ENCODE assay signal across 8 mouse cellular contexts in the genomic region with DNA sequence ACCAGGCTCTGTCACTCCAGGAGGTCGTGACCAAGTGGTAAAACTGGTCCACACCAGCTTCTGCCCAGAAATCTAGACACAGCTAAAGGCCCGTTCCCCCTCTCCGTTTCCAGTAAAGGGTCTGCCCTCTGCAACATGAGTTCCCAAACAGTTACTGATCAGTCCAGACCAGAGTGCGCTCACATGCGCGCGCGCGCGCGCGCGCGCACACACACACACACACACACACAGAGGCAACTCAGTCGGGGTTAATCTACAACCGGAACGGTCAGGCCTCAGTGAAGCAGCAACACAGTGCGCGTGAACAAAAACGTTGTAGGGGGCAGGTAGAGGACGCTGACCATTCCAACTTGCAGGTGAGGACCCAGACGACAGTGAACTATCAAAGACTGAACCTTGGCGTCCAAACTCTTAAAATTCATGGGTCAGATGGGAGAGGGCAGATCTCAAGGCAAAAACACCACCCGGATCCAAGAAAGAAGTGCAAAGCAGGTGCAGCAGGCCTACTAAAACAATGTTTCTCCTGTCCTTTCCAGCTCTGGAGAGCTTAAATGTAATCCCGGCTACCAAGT. TPM values are rescaled to one million over a fixed set of nuclear protein-coding genes. Genes with fewer than 3 reads are reported as not detected.
A peak's percentile ranks its signal among the peaks of the same experiment; 100 is the strongest.
DNase-seq lines count a peak whose midpoint lies in the region; ATAC-seq and TF ChIP-seq lines count a peak whose summit lies in the region.

No protein-coding gene starts in this region.

- no peaks in the 10 kb centered on the region for H3K36me3 ChIP-seq in heart, adult 2 months (ENCODE audit: control insufficient read depth, insufficient read depth, low read length)
- no peaks in the 10 kb centered on the region for H3K36me3 ChIP-seq in forebrain, embryonic 10.5 days (replicated peaks)
- no peaks in the 10 kb centered on the region for H3K36me3 ChIP-seq in kidney, embryonic 15.5 days
- H3K36me3 ChIP-seq in myocyte (ENCODE audit: control insufficient read depth, insufficient read depth), result no peaks in the 10 kb centered on the region

- TF ChIP-seq CTCF in heart, adult 2 months (IDR thresholded peaks at IDR 0.05), result no peak

- peak overlapping the region; percentile 94 for H3K9ac ChIP-seq in heart, adult 2 months (ENCODE audit: low read depth, low read length)
- H3K9ac ChIP-seq in kidney, embryonic 15.5 days, result peak overlapping the region; percentile 89

- H3K4me1 ChIP-seq in heart, adult 2 months (ENCODE audit: control insufficient read depth, insufficient read depth, low read length), result peaks cover 30% of the 10 kb centered on the region
- H3K4me1 ChIP-seq in forebrain, embryonic 10.5 days, result peaks cover 67% of the 10 kb centered on the region
- H3K4me1 ChIP-seq in kidney, embryonic 15.5 days, result peaks cover 97% of the 10 kb centered on the region

- H3K79me2 ChIP-seq in heart, adult 2 months (replicated peaks; ENCODE audit: control insufficient read depth, insufficient read depth, low read length), result no peaks in the 10 kb centered on the region; the same call in 1 of the 2 replicates
- H3K79me2 ChIP-seq in myocyte (ENCODE audit: control insufficient read depth, insufficient read depth), result no peaks in the 10 kb centered on the region

- intact Hi-C loops in heart, adult 2 months (cut with DNase I), result loop anchor here (2.0 kb wide), 2 partner anchors 14 to 18 kb away; no protein-coding TSS in a partner anchor
- intact Hi-C loops in heart, postnatal 10 days (cut with DNase I), result loop anchor here (1.0 to 2.0 kb wide), 2 partner anchors 14 to 18 kb away; no protein-coding TSS in a partner anchor

- no peak for TF ChIP-seq POLR2A in heart, adult 2 months (IDR thresholded peaks at IDR 0.05; ENCODE audit: insufficient read depth, low read depth, low read length)
- TF ChIP-seq POLR2A in myocyte (IDR thresholded peaks at IDR 0.05; ENCODE audit: insufficient read length, low read depth), result no peak

- peak overlapping the region; percentile 78 for H3K27ac ChIP-seq in heart, adult 2 months
- H3K27ac ChIP-seq in forebrain, embryonic 10.5 days, result peak overlapping the region; percentile 84
- H3K27ac ChIP-seq in kidney, embryonic 15.5 days, result peak overlapping the region; percentile 97

- no peaks in the 10 kb centered on the region for H3K9me3 ChIP-seq in forebrain, embryonic 10.5 days
- no peaks in the 10 kb centered on the region for H3K9me3 ChIP-seq in kidney, embryonic 15.5 days (replicated peaks)

- peak; percentile 57 for ATAC-seq in kidney, embryonic 15.5 days (replicated peaks; ENCODE audit: low FRiP score)

- 0 out of 2 replicates have a peak, but pooled peaks have one; percentile 3 for TF ChIP-seq EP300 in heart, adult 2 months (IDR thresholded peaks at IDR 0.05; ENCODE audit: insufficient read depth, low read depth, low read length)

- peak in 1 of 2 experiments; percentile 47 for DNase-seq in heart, adult 2 months
- DNase-seq in heart, postnatal 10 days, result no peak
- peak; percentile 39 for DNase-seq in forebrain, embryonic 10.5 days (ENCODE audit: extremely low spot score, low spot score)
- no peak for DNase-seq in cerebellum, adult 9-11 months
- DNase-seq in spleen, postnatal 36 days (ENCODE audit: low spot score in 2 of 2), result no peak
- DNase-seq in left cerebral cortex, adult 18-20 months (ENCODE audit: low spot score in 2 of 2), result no peak

- H3K4me2 ChIP-seq in kidney, embryonic 15.5 days, result peak overlapping the region; percentile 97
- H3K4me2 ChIP-seq in myocyte (ENCODE audit: low read depth), result peak overlapping the region; percentile 64

- no peaks in the 10 kb centered on the region for H3K27me3 ChIP-seq in heart, adult 2 months (ENCODE audit: control insufficient read depth, insufficient read depth, low read length)
- H3K27me3 ChIP-seq in forebrain, embryonic 10.5 days (ENCODE audit: poor library complexity, severe bottlenecking), result peaks cover 70% of the 10 kb centered on the region
- H3K27me3 ChIP-seq in kidney, embryonic 15.5 days, result peaks cover 3% of the 10 kb centered on the region; the same call in 1 of the 2 replicates
- peaks cover 75% of the 10 kb centered on the region for H3K27me3 ChIP-seq in myocyte (ENCODE audit: control insufficient read depth, insufficient read depth, insufficient read length)

- peak overlapping the region; percentile 94 for H3K4me3 ChIP-seq in heart, adult 2 months
- peak overlapping the region; percentile 82 for H3K4me3 ChIP-seq in forebrain, embryonic 10.5 days
- peak overlapping the region; percentile 88 for H3K4me3 ChIP-seq in kidney, embryonic 15.5 days (replicated peaks)
- peak overlapping the region; percentile 3 for H3K4me3 ChIP-seq in myocyte

- 6% methylated on average over 25 of the region's 25 CpGs for WGBS in heart, adult 2 months
- WGBS in forebrain, embryonic 10.5 days, result 1% methylated on average over 25 of the region's 25 CpGs
- 1% methylated on average over 25 of the region's 25 CpGs for WGBS in kidney, embryonic 15.5 days

- H3ac ChIP-seq in myocyte (ENCODE audit: control insufficient read depth, insufficient read length), result no peak overlapping the region

TF ChIP-seq in myocyte, 11 proteins besides CTCF, POLR2A, EP300 and RAD21:
- TF ChIP-seq TCF3 (IDR thresholded peaks at IDR 0.05; ENCODE audit: insufficient read length, low read depth) (no peak), POLR2AphosphoS2 (IDR thresholded peaks at IDR 0.05; ENCODE audit: insufficient read length, low read depth) (no peak), MAX (IDR thresholded peaks at IDR 0.05; ENCODE audit: low read depth) (no peak), CEBPB (IDR thresholded peaks at IDR 0.05; ENCODE audit: insufficient read depth, poor library complexity, severe bottlenecking) (no peak), MYOG (IDR thresholded peaks at IDR 0.05; ENCODE audit: control insufficient read depth in 1 of 3, insufficient read depth in 1 of 3, insufficient read length in 2 of 3, low read depth in 2 of 3) (no peak), E2F4 (IDR thresholded peaks at IDR 0.05; ENCODE audit: insufficient read depth) (no peak), USF1 (IDR thresholded peaks at IDR 0.05; ENCODE audit: low read depth) (no peak), TCF12 (IDR thresholded peaks at IDR 0.05; ENCODE audit: insufficient read depth, poor library complexity, severe bottlenecking) (no peak), REST (IDR thresholded peaks at IDR 0.05; ENCODE audit: insufficient read depth, insufficient read length) (no peak), MYOD1 (IDR thresholded peaks at IDR 0.05; ENCODE audit: control insufficient read depth in 1 of 3, insufficient read length in 2 of 3, low read depth in 2 of 3) (no peak), SRF (IDR thresholded peaks at IDR 0.05; ENCODE audit: control insufficient read depth, insufficient read length, low read depth) (no peak)

RNA-seq across cellular contexts. Expression of a gene that starts 0.9 kb away (rescaled TPM):
- total RNA-seq in heart, adult 2 months (2021), result 10 to 100 TPM; 13.1 to 14.3 TPM
- 12.7 and 18.9 TPM in 2 replicates for polyA plus RNA-seq in heart, adult 2 months (2012; rRNA removed)
- total RNA-seq in heart, postnatal 10 days (2021), result 10 to 100 TPM; 39.0 to 40.9 TPM
- 10.6 and 12.5 TPM in 2 replicates for polyA plus RNA-seq in forebrain, embryonic 10.5 days (2016; fragmentation: Nextera tagmentation; extraction: Ambion mirVana)
- polyA plus RNA-seq in kidney, embryonic 15.5 days (2015; fragmentation: Nextera tagmentation; extraction: Ambion mirVana), result 109 and 111 TPM in 2 replicates
- 2.0 TPM for polyA plus RNA-seq in myocyte (2012; fragmentation: generic; extraction: Trizol)
- total RNA-seq in left cerebral cortex, adult 18-20 months (2021), result 1 to 10 TPM in 1 of 2 experiments, under 1 TPM in 1; 0.61 to 1.3 TPM

RNA-seq across cellular contexts. Expression of a gene that starts 24.7 kb away (rescaled TPM):
- total RNA-seq in heart, adult 2 months (2021), result not detected
- polyA plus RNA-seq in heart, adult 2 months (2012; rRNA removed), result 0.20 TPM in 1 of 2 replicates, not detected in the other
- total RNA-seq in heart, postnatal 10 days (2021), result not detected
- not detected in 2 replicates for polyA plus RNA-seq in forebrain, embryonic 10.5 days (2016; fragmentation: Nextera tagmentation; extraction: Ambion mirVana)
- polyA plus RNA-seq in kidney, embryonic 15.5 days (2015; fragmentation: Nextera tagmentation; extraction: Ambion mirVana), result 0.87 and 0.95 TPM in 2 replicates
- polyA plus RNA-seq in myocyte (2012; fragmentation: generic; extraction: Trizol), result not detected
- total RNA-seq in left cerebral cortex, adult 18-20 months (2021), result under 1 TPM in 1 of 2 experiments, not detected in 1; 0.23 TPM

RNA-seq across cellular contexts. Expression of a gene that starts 30.5 kb away (rescaled TPM):
- total RNA-seq in heart, adult 2 months (2021), result 10 to 100 TPM; 42.7 to 46.1 TPM
- polyA plus RNA-seq in heart, adult 2 months (2012; rRNA removed), result 21.8 and 30.6 TPM in 2 replicates
- total RNA-seq in heart, postnatal 10 days (2021), result 10 to 100 TPM; 47.0 to 50.0 TPM
- 248 and 256 TPM in 2 replicates for polyA plus RNA-seq in forebrain, embryonic 10.5 days (2016; fragmentation: Nextera tagmentation; extraction: Ambion mirVana)
- polyA plus RNA-seq in kidney, embryonic 15.5 days (2015; fragmentation: Nextera tagmentation; extraction: Ambion mirVana), result 162 and 184 TPM in 2 replicates
- polyA plus RNA-seq in myocyte (2012; fragmentation: generic; extraction: Trizol), result 138 TPM
- total RNA-seq in left cerebral cortex, adult 18-20 months (2021), result 10 to 100 TPM; 53.3 to 53.6 TPM

RNA-seq across cellular contexts. Expression of a gene that starts 48.4 kb away (rescaled TPM):
- total RNA-seq in heart, adult 2 months (2021), result not detected
- 0.49 TPM in 1 of 2 replicates, not detected in the other for polyA plus RNA-seq in heart, adult 2 months (2012; rRNA removed)
- total RNA-seq in heart, postnatal 10 days (2021), result under 1 TPM in 1 of 2 experiments, not detected in 1; 0.19 TPM
- polyA plus RNA-seq in forebrain, embryonic 10.5 days (2016; fragmentation: Nextera tagmentation; extraction: Ambion mirVana), result 5.1 and 5.3 TPM in 2 replicates
- 5.4 and 5.6 TPM in 2 replicates for polyA plus RNA-seq in kidney, embryonic 15.5 days (2015; fragmentation: Nextera tagmentation; extraction: Ambion mirVana)
- not detected for polyA plus RNA-seq in myocyte (2012; fragmentation: generic; extraction: Trizol)
- 1 to 10 TPM; 2.4 to 3.1 TPM for total RNA-seq in left cerebral cortex, adult 18-20 months (2021)

Comparison
In these comparisons a context has a peak if more than half of its experiments do, and no peak if none do; other contexts are left out.
1. H3K4me3 ChIP-seq: peak in every context shown above with its lines; median percentile 94 in heart, adult 2 months; 88 in kidney, embryonic 15.5 days; 82 in forebrain, embryonic 10.5 days; 3 in myocyte.